Mouse (Mus musculus) midbrain, postnatal 0 days (tissue): Measurements from ENCODE around the gene Zfp629. TPM values are rescaled to one million over a fixed set of nuclear protein-coding genes. Genes with fewer than 3 reads are reported as not detected.

ENCODE experiments used
- ATAC-seq: fragments of 200-750 bp; cut with Nextera tagmentation; 2 replicates; pipeline ENCODE4 v1.8.0; 2017; ENCODE audit warnings: moderate number of reproducible peaks, mild to moderate bottlenecking, moderate TSS enrichment, moderate library complexity; ENCODE audit not compliant: low FRiP score
- DNase-seq: peaks from one replicate; pipeline ENCODE4 v3.0.0-alpha.2; 2015; ENCODE audit warnings: low spot score
- H3K27ac ChIP-seq: fragments of 300-500 bp; sonication (generic); 2 replicates; pipeline ENCODE4 v1.5.1; 2014; ENCODE audit warnings: low read depth, mild to moderate bottlenecking, low read length, mixed read lengths
- H3K27me3 ChIP-seq: fragments of 300-500 bp; sonication (generic); 2 replicates; pipeline ENCODE4 v1.6.1; 2014; ENCODE audit warnings: low read length, control low read depth, mixed read lengths; ENCODE audit not compliant: insufficient read depth
- H3K36me3 ChIP-seq: fragments of 300-500 bp; sonication (generic); 2 replicates; pipeline ENCODE4 v1.6.1; 2014; ENCODE audit warnings: low read length, control low read depth, mixed read lengths; ENCODE audit not compliant: insufficient read depth
- H3K4me1 ChIP-seq: fragments of 300-500 bp; sonication (generic); 2 replicates; pipeline ENCODE4 v1.6.1; 2014; ENCODE audit warnings: mild to moderate bottlenecking, control low read depth, antibody characterized with exemption, low read length, mixed read lengths; ENCODE audit not compliant: insufficient read depth
- H3K4me2 ChIP-seq: fragments of 300-500 bp; sonication (generic); 2 replicates; pipeline ENCODE4 v1.6.1; 2014; ENCODE audit warnings: low read depth, mild to moderate bottlenecking, low read length, mixed read lengths; ENCODE audit not compliant: poor library complexity, severe bottlenecking
- H3K4me3 ChIP-seq: fragments of 300-500 bp; sonication (generic); 2 replicates; pipeline ENCODE4 v1.5.1; 2014; ENCODE audit warnings: low read depth, mild to moderate bottlenecking, low read length, moderate library complexity
- H3K9ac ChIP-seq: fragments of 300-500 bp; sonication (generic); replicated peaks from 2 replicates; pipeline ENCODE4 v1.6.1; 2014; ENCODE audit warnings: mild to moderate bottlenecking, low read length, moderate library complexity, mixed read lengths; ENCODE audit not compliant: poor library complexity, severe bottlenecking
- H3K9me3 ChIP-seq: fragments of 300-500 bp; sonication (generic); 2 replicates; pipeline ENCODE4 v1.6.1; 2016; ENCODE audit warnings: low read length, control low read depth
- CTCF ChIP-seq: IDR thresholded peaks from 2 replicates; pipeline ENCODE4 v1.5.1; 2016; ENCODE audit warnings: antibody characterized with exemption, mild to moderate bottlenecking
- WGBS: fragments of 180-500 bp; shearing (Covaris S2); extraction: QIAGEN DNeasy Blood & Tissue Kit; methylation state at CpG from one replicate; pipeline ENCODE4 v1.1.7; 2014; 5-methylcytosine and 5-hydroxymethylcytosine counted together
- polyA plus RNA-seq: library from polyadenylated mRNA; unstranded; fragments of >200 nt; fragmentation: Nextera tagmentation; extraction: Ambion mirVana; gene quantifications from 2 replicates; pipeline ENCODE4 v1.2.1, GENCODE M21; 2015
- total RNA-seq: library from RNA; depleted of rRNA; stranded (reverse); fragments of >200 nt; gene quantifications from 2 replicates; pipeline ENCODE4 v1.2.3, GENCODE M21; 2014

Gene Zfp629
- total and polyA plus RNA-seq, 2 experiments from 2014 or later = 15.5 to 42.6 TPM

GRCm38 (mm10) chr7:127589637-127590036 is 26.0 kb downstream of the Zfp629 start:
- WGBS = 96% methylated on average over 9 of the region's 9 CpGs
- Histone ChIP-seq H3K27ac (no peak overlapping the region), H3K4me3 (peak overlapping the region; percentile 68), H3K4me2 (peak overlapping the region; percentile 87), H3K9me3 (no peaks in the 10 kb centered on the region), H3K36me3 (peaks cover 41% of the 10 kb centered on the region), H3K4me1 (peaks cover 3% of the 10 kb centered on the region; the same call in 1 of the 2 replicates), H3K9ac (no peak overlapping the region), H3K27me3 (no peaks in the 10 kb centered on the region)
- no peak for TF ChIP-seq CTCF
- ATAC-seq = no peak
- DNase-seq = no peak

- WGBS = 5% methylated on average over 29 of the region's 29 CpGs
- H3K27ac ChIP-seq = peak overlapping the region; percentile 53
- ATAC-seq = no peak
- H3K4me2 ChIP-seq = peak overlapping the region; percentile 87
- peak overlapping the region; percentile 59 for H3K9ac ChIP-seq
- H3K4me1 ChIP-seq = peaks cover 3% of the 10 kb centered on the region; the same call in 1 of the 2 replicates
- H3K36me3 ChIP-seq = peaks cover 34% of the 10 kb centered on the region
- no peaks in the 10 kb centered on the region for H3K9me3 ChIP-seq
- no peak for DNase-seq
- TF ChIP-seq CTCF = no peak
- peak overlapping the region; percentile 68 for H3K4me3 ChIP-seq
- H3K27me3 ChIP-seq = no peaks in the 10 kb centered on the region
Observed at GRCm38 (mm10) chr7:127588901-127589300, 26.7 kb downstream of the Zfp629 start.

- no peaks in the 10 kb centered on the region for H3K27me3 ChIP-seq
- peaks cover 3% of the 10 kb centered on the region; the same call in 1 of the 2 replicates for H3K4me1 ChIP-seq
- under 1% methylated on average over 50 of the region's 50 CpGs for WGBS
- no peak; the same call in 1 of the 2 replicates for TF ChIP-seq CTCF
- no peaks in the 10 kb centered on the region for H3K9me3 ChIP-seq
- H3K9ac ChIP-seq = peak within 1 kb of the TSS; percentile 59
- peak; percentile 95 for ATAC-seq
- peak within 1 kb of the TSS; percentile 71 for H3K27ac ChIP-seq
- peaks cover 34% of the 10 kb centered on the region for H3K36me3 ChIP-seq
- H3K4me3 ChIP-seq = peak within 1 kb of the TSS; percentile 68
- peak; percentile 99 for DNase-seq
- peak within 1 kb of the TSS; percentile 87 for H3K4me2 ChIP-seq
Observed at GRCm38 (mm10) chr7:127588011-127588871, 27.4 kb downstream of the Zfp629 start, which contains the start of the genes Ccdc189 and Rnf40. Ccdc189 (minus strand) TSS chr7:127588595. Rnf40 (plus strand) TSS chr7:127588767.

GRCm38 (mm10) chr7:127587196-127587595 is 28.4 kb downstream of the Zfp629 start:
- no peaks in the 10 kb centered on the region for H3K9me3 ChIP-seq
- H3K4me2 ChIP-seq = peak overlapping the region; percentile 87
- no peaks in the 10 kb centered on the region for H3K27me3 ChIP-seq
- peak overlapping the region; percentile 68; the same call in 1 of the 2 replicates for H3K4me3 ChIP-seq
- peaks cover 36% of the 10 kb centered on the region for H3K36me3 ChIP-seq
- peaks cover 3% of the 10 kb centered on the region; the same call in 1 of the 2 replicates for H3K4me1 ChIP-seq
- no peak overlapping the region for H3K27ac ChIP-seq
- 74% methylated on average over 5 of the region's 5 CpGs for WGBS
- DNase-seq (no peak), ATAC-seq (no peak)
- peak overlapping the region; percentile 46; the same call in 1 of the 2 replicates for H3K9ac ChIP-seq
- no peak for TF ChIP-seq CTCF

- no peak overlapping the region for H3K9ac ChIP-seq
- DNase-seq (no peak), ATAC-seq (no peak)
- no peak overlapping the region for H3K4me3 ChIP-seq
- no peak overlapping the region for H3K4me2 ChIP-seq
- no peaks in the 10 kb centered on the region for H3K9me3 ChIP-seq
- H3K4me1 ChIP-seq = peaks cover 3% of the 10 kb centered on the region; the same call in 1 of the 2 replicates
- H3K27me3 ChIP-seq = no peaks in the 10 kb centered on the region
- no peak overlapping the region for H3K27ac ChIP-seq
- WGBS = 92% methylated on average over 6 of the region's 6 CpGs
- no peak for TF ChIP-seq CTCF
- peaks cover 28% of the 10 kb centered on the region for H3K36me3 ChIP-seq
Observed at GRCm38 (mm10) chr7:127586149-127586548, 29.4 kb downstream of the Zfp629 start.

- no peak overlapping the region for H3K27ac ChIP-seq
- TF ChIP-seq CTCF = no peak
- H3K4me2 ChIP-seq = no peak overlapping the region
- no peak for ATAC-seq
- 87% methylated on average over 7 of the region's 7 CpGs for WGBS
- no peak overlapping the region for H3K9ac ChIP-seq
- no peaks in the 10 kb centered on the region for H3K27me3 ChIP-seq
- H3K36me3 ChIP-seq = peaks cover 24% of the 10 kb centered on the region
- H3K9me3 ChIP-seq = no peaks in the 10 kb centered on the region
- no peak for DNase-seq
- no peak overlapping the region for H3K4me3 ChIP-seq
- H3K4me1 ChIP-seq = peaks cover 3% of the 10 kb centered on the region; the same call in 1 of the 2 replicates
Observed at GRCm38 (mm10) chr7:127585031-127585430, 30.6 kb downstream of the Zfp629 start.
